Mouse (Mus musculus) left cerebral cortex, adult 8-10 months (tissue): ENCODE measurements around the gene Sdc3. TPM values are rescaled to one million over a fixed set of nuclear protein-coding genes. Genes with fewer than 3 reads are reported as not detected.

Experiments used
- DNase-seq, 2 experiments: peaks; one replicate each; pipeline ENCODE4 v3.0.0; 2022; ENCODE audit warnings: low spot score in 2 of 2
- total RNA-seq, 4 experiments: library from RNA; stranded (reverse); gene quantifications; 2 replicates each; pipeline ENCODE4 v1.2.4; 2022

Sdc3 gene
- total RNA-seq, result 100 to 1,000 TPM; 137 to 168 (median 159) TPM

DNA sequence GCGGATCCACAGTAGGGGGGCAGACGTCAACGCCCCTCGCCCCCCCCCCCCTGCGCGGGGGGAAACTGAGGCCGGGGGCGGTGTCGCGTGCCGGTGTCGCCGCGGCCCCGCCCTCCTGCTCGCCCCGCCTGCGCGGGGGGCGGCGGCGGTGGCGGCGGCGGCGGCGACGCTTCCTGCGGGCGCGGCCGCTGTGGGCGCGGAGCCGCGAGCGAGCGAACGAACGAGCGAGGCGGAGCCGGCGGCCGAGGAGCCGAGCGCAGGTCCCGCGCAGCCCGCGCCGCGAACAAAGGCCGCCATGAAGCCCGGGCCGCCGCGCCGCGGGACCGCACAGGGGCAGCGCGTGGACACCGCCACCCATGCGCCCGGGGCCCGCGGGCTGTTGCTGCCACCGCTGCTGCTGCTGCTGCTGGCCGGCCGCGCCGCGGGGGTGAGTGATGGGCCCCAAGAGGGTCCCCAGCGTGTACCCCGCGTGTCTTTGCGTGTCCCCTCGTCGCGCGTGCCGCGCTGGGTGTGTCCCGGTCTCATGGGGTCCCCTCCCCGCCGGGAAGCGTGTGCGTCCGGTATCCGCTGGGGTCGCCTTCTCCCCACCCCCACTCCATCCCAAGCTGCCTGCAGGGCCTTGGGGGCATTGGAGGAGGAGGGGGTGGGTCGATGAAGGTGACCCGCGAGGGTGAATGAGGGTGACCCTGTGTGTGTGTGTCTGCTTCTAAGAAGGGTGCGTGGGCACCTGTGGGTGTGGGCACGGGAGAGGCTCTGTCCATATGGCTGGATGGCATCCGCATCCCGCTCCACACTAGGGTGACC, at the start of gene Sdc3:
TSS of gene Sdc3 (plus strand) at position 162 of the 804 bp plus-strand sequence.
- peak in 1 of 2 experiments; percentile 56 for DNase-seq

DNA sequence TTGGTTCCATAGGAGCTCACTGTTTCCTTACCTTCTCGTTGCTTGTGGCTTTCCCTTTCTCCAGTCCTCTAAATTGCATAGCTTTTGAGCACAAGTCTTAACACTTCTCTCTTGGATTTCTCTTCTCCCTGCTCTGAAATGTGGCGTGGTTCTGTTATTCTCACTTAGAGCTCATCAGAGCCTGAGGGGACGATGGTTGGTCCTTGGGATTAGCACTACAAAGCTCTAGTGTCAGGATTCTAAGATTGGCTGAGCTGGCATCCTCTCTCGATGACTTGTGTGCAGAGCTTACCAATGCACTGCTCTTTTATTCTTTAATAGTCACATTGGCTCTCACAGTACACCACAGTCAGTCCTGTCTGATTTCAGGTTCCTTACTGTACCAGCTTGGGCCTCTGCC, 48.3 kb upstream of the Sdc3 start:
- DNase-seq, result no peak

DNA sequence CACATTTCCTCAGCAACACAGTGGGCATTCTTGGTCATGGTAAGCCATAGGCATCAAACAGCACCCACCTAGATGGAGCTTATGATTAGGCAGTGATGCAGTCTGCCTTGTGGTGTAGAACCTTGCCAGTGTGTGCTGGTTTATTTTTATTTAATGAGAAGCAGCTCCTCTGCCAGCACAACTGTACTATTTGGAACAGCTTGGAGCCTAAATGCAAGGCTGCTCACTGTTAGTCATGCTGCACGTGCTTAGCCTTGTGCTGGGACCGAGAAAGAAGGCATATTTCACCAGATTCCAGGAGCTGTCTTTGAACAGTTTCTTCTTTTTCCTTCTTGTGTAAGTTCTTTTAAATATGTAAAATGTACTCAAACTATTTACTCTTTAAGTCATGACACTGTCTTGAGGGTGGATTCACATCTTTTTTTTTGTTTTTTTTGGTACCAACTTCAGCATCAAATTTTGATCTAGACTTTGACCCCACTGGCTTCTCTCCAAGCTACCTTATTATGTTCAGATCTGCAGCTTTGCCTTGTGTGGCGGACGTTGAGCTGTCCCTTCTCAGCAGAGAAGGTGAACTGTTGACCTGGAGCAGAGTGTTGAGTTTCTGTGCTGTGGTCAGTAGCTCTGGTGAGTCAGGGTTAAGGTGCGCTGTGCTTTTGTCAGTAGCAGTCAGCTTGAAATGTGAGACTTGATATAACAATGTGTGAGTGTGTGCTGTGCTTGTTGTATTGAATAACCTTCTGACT, 46.6 kb upstream of the Sdc3 start:
- DNase-seq, result peak; percentile 51 to 91

DNA sequence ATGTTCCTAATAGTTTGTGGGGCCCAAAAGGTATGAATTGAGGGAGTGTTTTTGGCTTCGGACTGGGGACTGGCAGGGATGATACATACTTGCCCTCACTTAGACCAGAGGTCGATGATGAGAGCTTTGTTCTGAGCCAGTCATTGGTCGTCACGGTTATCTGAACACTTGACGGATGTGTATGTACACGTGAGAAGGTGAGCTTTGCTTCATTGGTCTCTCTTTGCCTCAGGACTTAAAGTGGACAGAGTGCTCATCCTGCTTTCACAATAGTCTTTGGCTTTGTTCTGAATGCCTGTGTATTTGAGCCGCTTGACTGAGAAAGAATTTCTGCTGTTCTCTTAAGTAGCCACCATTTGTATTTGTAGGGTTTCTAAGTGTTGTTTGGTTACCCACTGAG, 42.8 kb upstream of the Sdc3 start:
- no peak for DNase-seq

DNA sequence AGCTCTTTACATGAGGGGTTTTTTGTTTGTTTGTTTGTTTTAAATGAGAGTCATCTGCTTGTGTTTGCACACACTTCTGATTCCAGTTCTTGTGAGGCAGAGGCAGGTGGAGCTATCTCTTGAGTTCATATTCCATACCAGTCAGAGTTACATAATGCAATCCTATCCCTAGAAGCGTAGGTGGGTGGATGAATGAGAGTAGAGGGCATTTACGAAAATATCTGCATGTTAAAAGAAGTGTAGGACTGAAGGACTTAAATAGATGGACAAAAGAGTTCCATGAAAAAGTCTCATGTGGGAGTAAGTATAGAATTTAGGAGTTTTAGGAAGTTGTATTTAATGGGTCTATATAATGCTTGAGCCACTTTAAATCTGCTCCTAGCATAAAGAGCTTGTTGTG, 40.4 kb upstream of the Sdc3 start:
- no peak for DNase-seq

DNA sequence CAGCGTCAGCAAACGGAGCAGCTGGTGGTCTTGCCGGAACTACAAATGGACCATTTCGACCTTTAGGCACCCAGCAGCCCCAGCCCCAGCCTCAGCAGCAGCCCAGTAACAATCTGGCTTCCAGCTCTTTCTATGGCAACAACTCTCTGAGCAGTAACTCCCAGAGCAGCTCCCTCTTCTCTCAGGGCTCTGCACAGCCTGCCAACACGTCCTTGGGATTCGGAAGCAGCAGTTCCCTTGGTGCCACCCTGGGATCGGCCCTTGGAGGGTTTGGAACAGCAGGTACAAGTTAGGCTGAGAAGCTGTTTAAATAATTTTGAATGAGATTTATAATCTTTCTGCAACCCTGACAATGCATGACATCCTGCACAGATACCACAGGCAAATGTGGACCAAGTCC, 39.7 kb upstream of the Sdc3 start:
- no peak for DNase-seq

DNA sequence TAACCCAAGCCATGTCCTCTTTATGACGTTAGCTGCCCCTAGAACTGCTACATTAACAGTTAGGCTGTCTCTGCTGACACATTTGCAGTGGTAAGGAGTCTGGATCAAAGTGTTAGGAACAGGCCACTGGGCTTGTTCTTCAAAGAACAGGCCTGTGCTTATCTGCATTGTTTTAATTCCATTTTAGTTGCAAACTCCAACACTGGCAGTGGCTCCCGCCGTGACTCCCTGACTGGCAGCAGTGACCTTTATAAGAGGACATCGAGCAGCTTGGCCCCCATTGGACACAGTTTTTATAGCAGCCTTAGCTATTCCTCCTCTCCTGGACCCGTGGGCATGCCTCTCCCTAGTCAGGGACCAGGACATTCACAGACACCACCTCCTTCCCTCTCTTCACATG, 38.6 kb upstream of the Sdc3 start:
- no peak for DNase-seq

DNA sequence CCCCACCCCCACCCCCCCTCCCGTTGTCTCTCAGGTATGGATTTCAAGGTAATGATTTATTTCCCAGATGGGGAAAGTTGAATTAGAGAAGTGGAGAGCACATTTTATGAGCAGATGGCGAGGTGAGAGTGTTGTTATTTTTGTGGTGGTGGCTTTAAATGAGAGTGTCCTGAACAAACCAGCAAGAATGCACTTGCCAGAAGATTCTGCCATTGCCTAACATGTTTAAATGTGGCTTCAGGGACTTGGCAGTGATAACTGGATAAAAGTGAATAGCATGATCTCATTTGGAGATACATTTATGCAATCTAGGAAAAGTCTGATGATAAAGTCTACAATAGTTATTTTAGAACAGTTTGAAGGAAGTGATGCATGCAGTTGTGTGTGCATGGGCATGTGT, 37.6 kb upstream of the Sdc3 start:
- no peak for DNase-seq

DNA sequence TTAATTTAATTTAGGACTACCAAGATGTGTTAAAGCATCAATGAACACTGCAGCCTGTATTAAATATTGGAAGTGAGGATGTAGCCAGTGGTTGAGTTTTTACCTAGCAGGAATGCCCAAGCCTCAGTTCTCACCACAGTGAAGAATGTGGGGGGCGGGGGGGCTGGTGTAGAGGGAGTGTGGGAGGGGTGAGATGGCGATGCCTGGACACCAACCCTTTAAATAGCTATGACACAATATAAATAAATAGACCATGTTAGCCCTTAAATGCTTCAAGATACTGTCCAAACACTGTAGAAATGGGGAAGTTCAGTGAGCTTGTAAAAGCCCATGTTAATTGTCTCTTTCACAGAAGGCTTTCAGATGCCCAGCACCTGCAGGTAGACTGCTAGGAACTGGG, 32.5 kb upstream of the Sdc3 start:
- DNase-seq, result no peak

DNA sequence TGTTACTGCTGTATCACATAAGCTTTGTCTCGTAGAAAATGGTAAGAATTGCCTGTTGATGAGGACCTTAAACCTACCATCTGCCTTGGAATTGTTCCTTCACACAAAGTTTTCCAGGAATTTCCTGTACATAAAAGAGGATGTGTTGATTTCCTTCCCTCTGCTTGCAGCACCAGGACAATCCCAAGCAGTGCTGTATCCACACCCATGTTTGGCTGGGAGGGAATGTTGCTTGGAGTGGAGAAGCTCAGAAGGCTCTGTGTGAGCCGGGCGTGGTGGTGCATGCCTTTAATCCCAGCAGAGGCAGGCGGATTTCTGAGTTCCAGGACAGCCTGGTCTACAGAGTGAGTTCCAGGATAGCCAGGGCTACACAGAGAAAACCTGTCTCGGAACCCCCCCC, 30.5 kb upstream of the Sdc3 start:
- no peak for DNase-seq

DNA sequence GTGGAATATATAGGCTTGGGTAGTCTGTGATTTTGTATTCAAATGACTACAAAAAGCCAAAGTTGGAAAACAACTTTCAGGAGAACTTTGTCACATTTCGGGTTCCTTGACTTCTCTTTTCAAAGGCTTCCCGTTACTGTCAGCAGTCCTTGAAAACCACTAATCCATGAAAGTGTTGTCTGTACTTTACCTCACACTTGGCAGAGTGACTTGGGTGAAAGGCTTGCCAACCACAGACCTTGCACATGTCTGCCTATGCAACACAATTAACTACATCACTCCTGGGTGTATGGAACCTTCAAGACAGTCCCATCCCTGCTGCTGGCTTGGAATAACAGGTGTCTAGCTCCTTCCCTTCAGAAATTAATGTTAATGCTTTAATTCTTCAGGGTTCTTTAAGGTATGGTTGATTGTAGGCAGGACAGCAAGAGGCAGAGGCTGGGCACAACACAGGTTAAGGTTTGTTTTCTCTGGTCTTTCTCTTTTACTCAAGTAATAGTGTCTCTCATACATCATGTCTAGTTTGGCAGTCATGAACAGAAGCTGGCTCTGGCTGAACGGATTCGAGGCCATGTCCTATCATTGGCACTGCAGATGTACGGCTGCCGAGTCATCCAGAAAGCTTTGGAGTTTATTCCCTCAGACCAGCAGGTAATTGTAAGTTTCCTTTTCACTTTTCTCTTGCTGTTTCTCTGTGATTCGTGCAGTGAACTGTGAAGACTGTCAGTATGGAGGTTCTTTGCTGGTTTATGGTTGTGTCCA, 26.8 kb upstream of the Sdc3 start:
- no peak for DNase-seq

DNA sequence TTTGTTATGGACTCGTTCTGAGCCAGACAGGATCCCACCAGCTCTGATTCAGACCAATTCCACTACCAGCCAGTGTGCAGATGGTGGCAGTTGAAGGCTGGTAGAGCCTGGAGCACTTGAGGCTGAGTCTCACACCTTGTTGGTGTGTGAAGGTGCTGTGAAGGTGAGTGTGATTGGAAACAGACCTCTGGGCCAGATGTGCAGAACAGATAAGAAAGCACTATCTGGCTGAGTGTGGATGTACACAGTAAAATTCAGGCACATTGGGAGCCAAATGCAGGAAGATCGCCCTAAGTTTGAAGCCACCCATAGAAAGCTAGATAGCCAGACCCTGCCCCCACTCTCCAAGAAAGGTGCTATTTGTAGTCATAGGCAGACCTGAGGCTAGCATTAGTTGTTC, 25.9 kb upstream of the Sdc3 start:
- no peak for DNase-seq

DNA sequence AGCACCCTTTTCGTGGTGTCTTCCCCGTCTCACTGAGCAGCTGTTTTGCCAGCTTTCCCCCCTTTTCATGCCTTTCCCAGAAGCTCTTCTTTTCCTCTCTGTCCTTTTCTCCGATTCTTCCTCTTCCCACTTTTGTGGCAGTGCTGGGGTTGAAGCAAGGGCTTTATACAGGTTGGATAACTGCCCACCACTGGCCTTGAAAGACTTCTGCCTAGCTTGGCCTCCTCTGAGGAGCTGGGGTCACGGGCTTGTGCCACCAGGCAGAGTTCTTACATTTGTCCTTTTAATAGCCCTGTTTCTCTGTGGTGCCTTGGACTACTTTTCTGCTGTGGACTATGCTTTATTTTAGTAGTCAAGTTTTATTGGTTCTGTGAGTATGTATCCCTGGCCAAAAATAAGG, 25.4 kb upstream of the Sdc3 start:
- no peak for DNase-seq

DNA sequence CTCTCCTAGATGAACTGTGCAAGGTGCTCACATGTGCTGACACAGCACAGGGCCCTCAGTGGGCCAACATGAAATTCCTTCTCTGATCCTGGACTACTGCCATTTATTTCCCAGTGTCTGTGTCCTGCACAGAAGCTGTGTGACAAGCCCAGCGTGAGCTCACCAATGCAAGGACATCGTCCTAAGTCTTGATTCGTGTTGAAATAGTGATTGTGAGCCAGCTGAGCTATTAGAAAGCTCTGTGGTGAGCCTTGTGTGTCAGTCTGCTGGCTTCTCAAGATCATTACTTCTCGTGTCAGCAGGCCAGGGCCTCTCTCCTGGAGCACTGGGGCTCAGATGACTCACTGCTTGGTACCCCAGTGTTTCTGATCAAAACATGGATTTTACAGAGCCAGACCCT, 18.4 kb upstream of the Sdc3 start:
- DNase-seq, result no peak

DNA sequence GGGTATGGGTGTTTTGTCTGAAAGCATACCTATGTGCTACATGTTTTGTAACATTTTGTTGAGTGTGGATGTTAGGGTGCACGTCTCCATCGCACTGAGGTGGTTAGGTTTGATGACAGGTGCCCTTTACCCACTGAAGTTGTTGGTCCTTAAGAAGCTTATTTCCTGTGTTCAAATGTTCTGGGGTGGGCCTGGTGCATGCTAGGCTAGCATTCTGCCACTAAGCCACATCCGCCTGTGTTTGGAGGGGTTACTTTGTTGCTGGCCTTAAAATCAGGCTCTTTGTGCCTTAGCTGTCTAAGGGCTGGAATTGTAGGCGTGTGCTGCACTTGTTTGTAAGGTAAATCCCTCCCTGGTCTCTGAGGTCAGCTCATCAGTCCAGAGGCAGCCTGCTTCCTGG, 17.5 kb upstream of the Sdc3 start:
- DNase-seq, result no peak

DNA sequence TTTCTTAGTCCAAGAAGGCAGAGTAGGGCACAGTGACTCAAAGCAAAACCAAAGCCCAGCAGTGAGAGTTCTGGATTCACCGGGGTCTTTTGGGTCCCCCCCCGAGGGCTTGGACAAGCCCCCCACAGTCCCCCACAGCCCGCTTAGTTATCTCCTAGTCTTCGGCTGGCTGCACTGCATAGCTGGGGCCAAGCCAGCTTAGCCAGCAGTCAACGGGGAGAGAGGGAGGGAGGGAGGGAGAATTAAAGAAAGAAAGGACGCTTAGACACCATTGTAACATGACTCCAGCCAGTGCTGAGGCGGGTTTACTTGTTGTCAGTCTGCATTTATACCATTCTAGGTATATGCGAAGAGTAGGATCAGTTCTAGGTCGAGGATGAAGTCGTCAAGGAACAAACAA, 14.7 kb upstream of the Sdc3 start:
- DNase-seq, result no peak

DNA sequence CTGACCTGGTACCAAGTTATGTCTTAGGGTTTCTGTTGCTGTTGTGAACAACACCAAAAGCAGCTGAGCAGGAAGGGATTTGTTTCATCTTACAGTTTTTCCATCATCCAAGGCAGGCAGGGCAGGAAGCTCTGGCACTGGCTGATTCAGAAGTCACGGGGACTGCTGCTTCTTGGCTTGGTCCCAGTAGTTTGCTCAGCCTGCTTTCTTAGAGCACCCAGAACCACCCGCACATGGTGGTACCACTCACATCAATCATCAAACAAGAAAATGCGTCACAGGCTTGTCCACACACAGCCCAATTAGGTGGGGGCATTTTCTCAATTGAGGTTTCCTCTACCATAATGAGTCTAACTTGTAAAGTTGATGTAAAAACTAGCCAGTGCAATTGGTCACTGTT, 13.3 kb upstream of the Sdc3 start:
- no peak for DNase-seq

DNA sequence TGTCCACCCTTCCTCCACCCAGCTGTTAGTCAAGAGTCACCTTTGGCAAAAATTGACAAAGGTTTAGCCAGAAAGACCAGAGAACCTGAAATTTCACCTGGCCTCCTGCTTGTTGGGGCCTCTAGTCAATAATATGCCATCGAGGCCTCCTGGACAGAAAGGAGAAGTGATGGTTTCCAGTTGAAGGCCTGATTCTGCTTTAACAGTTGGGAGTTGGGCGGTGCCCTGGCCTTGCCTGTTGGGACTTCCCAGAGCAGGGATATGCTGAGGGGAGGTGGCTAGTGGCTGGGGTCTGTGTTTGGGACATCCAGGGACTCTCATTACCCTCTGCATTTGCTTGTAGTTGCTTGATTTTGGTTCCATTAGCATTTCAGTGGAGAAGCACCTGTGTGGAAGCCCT, 9.8 kb upstream of the Sdc3 start:
- no peak for DNase-seq

DNA sequence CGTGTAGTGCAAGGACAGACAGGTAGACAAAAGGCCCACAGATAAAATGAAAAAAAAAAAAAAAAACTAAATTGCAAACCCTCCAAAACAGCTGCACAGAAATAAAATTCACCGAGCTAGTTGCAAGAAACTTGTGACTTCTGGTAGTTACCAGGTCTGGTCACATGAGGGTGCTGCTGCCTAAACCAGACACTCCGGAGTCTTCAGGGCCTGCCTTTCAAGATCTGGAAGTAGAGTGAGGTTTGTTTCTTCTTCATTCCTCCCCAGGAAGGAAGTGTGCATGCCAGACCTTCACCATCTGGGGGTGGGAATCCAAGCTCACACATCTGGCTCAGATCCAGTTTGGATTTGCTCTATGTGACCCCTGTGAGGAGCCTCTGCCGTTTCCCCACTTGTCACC, 7.6 kb upstream of the Sdc3 start:
- no peak for DNase-seq

DNA sequence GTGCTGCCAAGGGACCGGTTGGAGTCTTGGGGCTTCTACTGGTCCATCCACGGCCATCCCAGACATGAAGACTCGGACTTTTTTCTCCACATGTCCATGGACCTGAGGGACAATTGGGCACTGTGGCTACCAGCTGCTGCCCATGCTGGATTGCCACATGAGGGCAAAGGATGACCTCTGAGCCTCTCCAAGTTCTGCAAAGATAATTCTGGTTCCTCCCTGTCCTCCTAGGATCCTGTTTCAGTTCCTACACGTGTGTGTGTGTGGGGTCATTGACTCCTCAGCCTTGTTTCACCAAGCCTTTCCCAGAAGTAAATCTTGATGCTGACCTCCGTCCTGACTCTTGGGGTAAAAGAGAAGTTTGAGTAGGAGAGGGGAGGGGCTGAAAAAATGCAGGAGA, 4.8 kb upstream of the Sdc3 start:
- DNase-seq, result no peak

DNA sequence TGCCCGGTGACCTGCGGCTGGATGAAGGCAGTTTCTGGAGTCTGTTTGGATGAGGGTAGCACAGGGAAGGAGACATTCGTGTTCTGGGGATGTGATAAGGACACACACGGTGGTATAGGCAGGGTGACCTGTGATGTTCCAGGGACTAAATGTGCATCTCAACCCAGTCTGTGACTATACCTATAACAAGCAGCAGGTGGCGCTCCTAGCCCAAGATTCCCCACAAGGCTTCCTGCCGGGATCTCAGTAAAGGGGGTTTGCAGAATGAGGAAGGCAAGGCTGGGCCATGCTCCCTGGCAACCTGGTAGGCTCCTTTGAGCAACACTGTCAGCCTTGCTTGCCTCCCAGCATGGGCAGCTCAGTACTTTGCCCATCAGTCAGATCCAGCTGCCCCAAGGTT, 2.2 kb upstream of the Sdc3 start:
- DNase-seq, result peak; percentile 52 to 89

DNA sequence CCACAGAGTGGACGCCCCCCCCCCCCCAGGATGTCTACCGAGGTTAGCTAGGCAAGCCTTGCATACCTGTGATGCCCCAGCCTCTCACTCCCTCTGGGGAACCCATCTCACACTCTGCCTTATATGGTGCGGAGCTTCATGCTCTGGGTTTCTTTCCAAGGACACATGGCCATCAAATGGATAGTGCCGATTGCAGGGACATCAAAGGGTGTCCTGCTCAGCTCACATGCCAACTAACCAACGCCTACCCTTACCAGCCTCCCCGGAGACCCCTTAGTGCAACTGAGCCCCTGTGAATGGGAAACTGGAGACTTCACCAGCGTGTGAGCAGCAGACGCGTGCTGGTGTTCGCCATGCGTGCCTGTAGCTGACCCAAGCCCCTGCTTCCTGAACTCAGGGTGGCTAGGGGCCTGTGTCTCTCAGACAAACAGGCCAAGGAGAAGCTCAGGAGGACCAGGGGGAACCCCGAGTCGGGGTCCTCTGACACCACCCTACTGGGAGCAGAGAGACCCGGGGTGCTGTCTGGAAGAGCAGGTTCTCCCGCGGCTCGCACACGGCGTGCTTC, 444 bp upstream of the Sdc3 start:
- DNase-seq, result no peak
